Mouse (Mus musculus): ENCODE measurements around the gene Smim24. TPM values are rescaled to one million over a fixed set of nuclear protein-coding genes. Genes with fewer than 3 reads are reported as not detected.

Gene Smim24
- polyA plus RNA-seq, 1 experiment from 2014 or later: 1.8 TPM

- no peak for DNase-seq
- Histone ChIP-seq H3K4me2 (no peak overlapping the region), H3K4me1 (replicated peaks) (peaks cover 23% of the 10 kb centered on the region), H3K9me3 (replicated peaks) (no peaks in the 10 kb centered on the region), H3K27ac (no peak overlapping the region), H3K4me3 (replicated peaks) (no peak overlapping the region), H3K27me3 (0 out of 2 replicates have a peak, but pooled peaks cover 2% of the 10 kb centered on the region), H3K9ac (no peak overlapping the region), H3K36me3 (peaks cover 13% of the 10 kb centered on the region)
- 9% methylated on average over 5 of the region's 5 CpGs for WGBS (ENCODE audit: insufficient replicate concordance)
- no peak for ATAC-seq (ENCODE audit: low read depth)
Measured at GRCm38 (mm10) chr10:81395127-81395526, 2.3 kb downstream of the Smim24 start.

GRCm38 (mm10) chr10:81395865-81396264 is 3.0 kb downstream of the Smim24 start:
- Histone ChIP-seq H3K9me3 (replicated peaks) (no peaks in the 10 kb centered on the region), H3K27ac (no peak overlapping the region), H3K27me3 (peaks cover 6% of the 10 kb centered on the region; the same call in 1 of the 2 replicates), H3K4me3 (replicated peaks) (no peak overlapping the region), H3K4me2 (no peak overlapping the region), H3K4me1 (replicated peaks) (peaks cover 24% of the 10 kb centered on the region), H3K36me3 (peaks cover 20% of the 10 kb centered on the region), H3K9ac (no peak overlapping the region)
- DNase-seq (no peak), ATAC-seq (ENCODE audit: low read depth) (no peak)
- 85% methylated on average over 4 of the region's 4 CpGs for WGBS (ENCODE audit: insufficient replicate concordance)

- Histone ChIP-seq H3K9ac (no peak overlapping the region), H3K27me3 (peaks cover 6% of the 10 kb centered on the region; the same call in 1 of the 2 replicates), H3K27ac (no peak overlapping the region), H3K4me3 (replicated peaks) (no peak overlapping the region), H3K4me1 (replicated peaks) (peaks cover 33% of the 10 kb centered on the region), H3K36me3 (peaks cover 20% of the 10 kb centered on the region), H3K4me2 (no peak overlapping the region), H3K9me3 (replicated peaks) (no peaks in the 10 kb centered on the region)
- DNase-seq: no peak
- ATAC-seq (ENCODE audit: low read depth): no peak
- 91% methylated on average over 5 of the region's 5 CpGs for WGBS (ENCODE audit: insufficient replicate concordance)
Measured at GRCm38 (mm10) chr10:81396749-81397148, 3.9 kb downstream of the Smim24 start.

- DNase-seq (no peak), ATAC-seq (ENCODE audit: low read depth) (no peak)
- Histone ChIP-seq H3K27me3 (peaks cover 15% of the 10 kb centered on the region; the same call in 1 of the 2 replicates), H3K4me3 (replicated peaks) (no peak overlapping the region), H3K4me2 (no peak overlapping the region), H3K9me3 (replicated peaks) (no peaks in the 10 kb centered on the region), H3K36me3 (peaks cover 20% of the 10 kb centered on the region), H3K4me1 (replicated peaks) (peaks cover 32% of the 10 kb centered on the region), H3K9ac (no peak overlapping the region), H3K27ac (no peak overlapping the region)
- 78% methylated on average over 5 of the region's 5 CpGs for WGBS (ENCODE audit: insufficient replicate concordance)
Measured at GRCm38 (mm10) chr10:81399296-81399695, 6.4 kb downstream of the Smim24 start.

GRCm38 (mm10) chr10:81399798-81400308 is 7.0 kb downstream of the Smim24 start:
- ATAC-seq (ENCODE audit: low read depth) (no peak), DNase-seq (no peak)
- peaks cover 21% of the 10 kb centered on the region; the same call in 1 of the 2 replicates for H3K27me3 ChIP-seq
- no peak overlapping the region for H3K4me2 ChIP-seq
- H3K9ac ChIP-seq: no peak overlapping the region
- no peak overlapping the region for H3K4me3 ChIP-seq (replicated peaks)
- H3K27ac ChIP-seq: no peak overlapping the region
- H3K36me3 ChIP-seq: peaks cover 20% of the 10 kb centered on the region
- H3K4me1 ChIP-seq (replicated peaks): peaks cover 36% of the 10 kb centered on the region
- H3K9me3 ChIP-seq (replicated peaks): no peaks in the 10 kb centered on the region
- 82% methylated on average over 18 of the region's 18 CpGs for WGBS (ENCODE audit: insufficient replicate concordance)

- Histone ChIP-seq H3K4me2 (no peak overlapping the region), H3K9me3 (replicated peaks) (no peaks in the 10 kb centered on the region), H3K36me3 (peaks cover 20% of the 10 kb centered on the region), H3K27ac (no peak overlapping the region), H3K4me3 (replicated peaks) (no peak overlapping the region), H3K9ac (no peak overlapping the region), H3K27me3 (peaks cover 28% of the 10 kb centered on the region), H3K4me1 (replicated peaks) (peaks cover 37% of the 10 kb centered on the region)
- ATAC-seq (ENCODE audit: low read depth) (no peak), DNase-seq (no peak)
- 62% methylated on average over 22 of the region's 22 CpGs for WGBS (ENCODE audit: insufficient replicate concordance)
Measured at GRCm38 (mm10) chr10:81400371-81401204, 7.7 kb downstream of the Smim24 start.

- ATAC-seq (ENCODE audit: low read depth): 0 out of 2 replicates have a peak, but pooled peaks have one; percentile 1
- Histone ChIP-seq H3K4me3 (replicated peaks) (no peak overlapping the region), H3K27ac (peak overlapping the region; percentile 41), H3K36me3 (peaks cover 22% of the 10 kb centered on the region), H3K4me2 (0 out of 2 replicates have a peak overlapping the region, but pooled peaks have one; percentile 21), H3K4me1 (replicated peaks) (peaks cover 41% of the 10 kb centered on the region), H3K9ac (peak overlapping the region; percentile 8; the same call in 1 of the 2 replicates), H3K27me3 (peaks cover 33% of the 10 kb centered on the region), H3K9me3 (replicated peaks) (no peaks in the 10 kb centered on the region)
- WGBS (ENCODE audit: insufficient replicate concordance): 41% methylated on average over 10 of the region's 10 CpGs
- DNase-seq: no peak
Measured at GRCm38 (mm10) chr10:81401205-81401520, 8.3 kb downstream of the Smim24 start.

GRCm38 (mm10) chr10:81401521-81402226 is 8.8 kb downstream of the Smim24 start:
- no peaks in the 10 kb centered on the region for H3K9me3 ChIP-seq (replicated peaks)
- peaks cover 46% of the 10 kb centered on the region for H3K4me1 ChIP-seq (replicated peaks)
- WGBS (ENCODE audit: insufficient replicate concordance): 10% methylated on average over 18 of the region's 18 CpGs
- no peak overlapping the region for H3K4me3 ChIP-seq (replicated peaks)
- peaks cover 38% of the 10 kb centered on the region for H3K27me3 ChIP-seq
- peak; percentile 63 for DNase-seq
- peak overlapping the region; percentile 29 for H3K4me2 ChIP-seq
- peaks cover 21% of the 10 kb centered on the region for H3K36me3 ChIP-seq
- H3K27ac ChIP-seq: peak overlapping the region; percentile 63
- ATAC-seq (ENCODE audit: low read depth): peak; percentile 84
- peak overlapping the region; percentile 13; the same call in 1 of the 2 replicates for H3K9ac ChIP-seq

GRCm38 (mm10) chr10:81402227-81402765 is 9.4 kb downstream of the Smim24 start:
- peaks cover 52% of the 10 kb centered on the region for H3K4me1 ChIP-seq (replicated peaks)
- peaks cover 19% of the 10 kb centered on the region for H3K36me3 ChIP-seq
- peak overlapping the region; percentile 63 for H3K27ac ChIP-seq
- DNase-seq (no peak), ATAC-seq (ENCODE audit: low read depth) (peak; percentile 13; the same call in 1 of the 2 replicates)
- no peak overlapping the region for H3K4me3 ChIP-seq (replicated peaks)
- H3K4me2 ChIP-seq: peak overlapping the region; percentile 29; the same call in 1 of the 2 replicates
- H3K9me3 ChIP-seq (replicated peaks): no peaks in the 10 kb centered on the region
- WGBS (ENCODE audit: insufficient replicate concordance): 40% methylated on average over 7 of the region's 7 CpGs
- 0 out of 2 replicates have a peak overlapping the region, but pooled peaks have one; percentile 13 for H3K9ac ChIP-seq
- H3K27me3 ChIP-seq: peaks cover 45% of the 10 kb centered on the region

- DNase-seq (no peak), ATAC-seq (ENCODE audit: low read depth) (no peak)
- Histone ChIP-seq H3K4me2 (no peak overlapping the region), H3K4me3 (replicated peaks) (no peak overlapping the region), H3K9ac (no peak overlapping the region), H3K9me3 (replicated peaks) (no peaks in the 10 kb centered on the region), H3K36me3 (peaks cover 19% of the 10 kb centered on the region), H3K27ac (no peak overlapping the region), H3K4me1 (replicated peaks) (peaks cover 64% of the 10 kb centered on the region), H3K27me3 (peaks cover 57% of the 10 kb centered on the region)
- 76% methylated on average over 10 of the region's 10 CpGs for WGBS (ENCODE audit: insufficient replicate concordance)
Measured at GRCm38 (mm10) chr10:81403511-81403910, 10.7 kb downstream of the Smim24 start.

- WGBS (ENCODE audit: insufficient replicate concordance): 37% methylated on average over 9 of the region's 9 CpGs
- H3K27ac ChIP-seq: no peak overlapping the region
- DNase-seq (no peak), ATAC-seq (ENCODE audit: low read depth) (no peak)
- peaks cover 70% of the 10 kb centered on the region for H3K4me1 ChIP-seq (replicated peaks)
- peaks cover 18% of the 10 kb centered on the region for H3K36me3 ChIP-seq
- H3K4me2 ChIP-seq: 0 out of 2 replicates have a peak overlapping the region, but pooled peaks have one; percentile 1
- H3K4me3 ChIP-seq (replicated peaks): no peak overlapping the region
- peaks cover 61% of the 10 kb centered on the region for H3K27me3 ChIP-seq
- H3K9ac ChIP-seq: no peak overlapping the region
- no peaks in the 10 kb centered on the region for H3K9me3 ChIP-seq (replicated peaks)
Measured at GRCm38 (mm10) chr10:81404082-81404481, 11.2 kb downstream of the Smim24 start.
